Mouse (Mus musculus): ENCODE data around the gene Mageh1.
"Not testable (repeated sequence)": the region's sequence is repeated elsewhere in the genome, so short reads cannot be mapped to it uniquely, and the experiment has no call there.

The Mageh1 gene

DNA sequence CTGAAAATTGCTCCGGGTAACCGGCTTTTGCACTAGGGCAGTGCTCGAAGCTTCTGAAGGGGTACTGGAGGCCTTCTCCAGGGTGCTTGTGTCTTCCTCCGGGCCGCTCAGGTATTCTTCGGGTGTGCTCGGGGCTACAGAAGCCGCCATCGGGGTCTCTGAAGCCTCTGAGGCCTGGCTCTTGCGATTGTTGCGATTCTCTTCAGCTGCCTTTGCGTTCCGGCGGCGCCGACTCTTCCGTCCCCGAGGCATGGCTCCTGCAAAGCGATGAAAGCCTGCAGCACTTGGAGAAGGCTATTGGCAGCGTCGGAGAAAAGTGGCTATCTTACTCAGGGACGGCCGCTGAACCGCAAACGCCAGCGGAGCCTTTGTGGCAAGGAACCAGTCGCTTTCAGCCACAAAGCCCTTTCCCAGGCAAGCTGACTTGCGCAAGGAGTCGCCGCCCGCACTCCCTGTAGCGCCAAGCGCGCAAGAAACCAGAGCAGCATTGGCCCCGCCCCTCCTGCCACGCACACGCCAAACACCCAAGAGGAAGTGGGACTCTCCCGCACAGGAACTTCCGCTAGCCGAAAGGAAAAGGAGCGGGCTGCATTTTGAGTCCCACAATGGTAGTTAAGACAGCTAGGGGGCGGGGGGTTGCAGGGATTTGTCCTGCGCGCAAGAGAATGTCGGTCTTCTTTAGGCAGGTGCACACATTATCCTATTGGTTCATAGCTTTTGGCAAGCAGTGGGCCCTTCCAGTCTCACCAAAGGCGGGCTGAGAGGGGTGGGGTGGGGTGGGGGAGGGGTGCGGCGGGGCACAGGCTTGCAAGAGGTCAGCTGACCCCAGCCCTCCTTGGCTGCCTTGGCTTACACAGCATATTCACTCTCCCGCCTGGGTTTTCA lies at the start of gene Mageh1:
Gene Mageh1 (minus strand): TSS at position 489 of the 885 bp plus-strand sequence.
- DNase-seq (ENCODE audit: low read depth, low spot score), result peak; percentile 96

DNA sequence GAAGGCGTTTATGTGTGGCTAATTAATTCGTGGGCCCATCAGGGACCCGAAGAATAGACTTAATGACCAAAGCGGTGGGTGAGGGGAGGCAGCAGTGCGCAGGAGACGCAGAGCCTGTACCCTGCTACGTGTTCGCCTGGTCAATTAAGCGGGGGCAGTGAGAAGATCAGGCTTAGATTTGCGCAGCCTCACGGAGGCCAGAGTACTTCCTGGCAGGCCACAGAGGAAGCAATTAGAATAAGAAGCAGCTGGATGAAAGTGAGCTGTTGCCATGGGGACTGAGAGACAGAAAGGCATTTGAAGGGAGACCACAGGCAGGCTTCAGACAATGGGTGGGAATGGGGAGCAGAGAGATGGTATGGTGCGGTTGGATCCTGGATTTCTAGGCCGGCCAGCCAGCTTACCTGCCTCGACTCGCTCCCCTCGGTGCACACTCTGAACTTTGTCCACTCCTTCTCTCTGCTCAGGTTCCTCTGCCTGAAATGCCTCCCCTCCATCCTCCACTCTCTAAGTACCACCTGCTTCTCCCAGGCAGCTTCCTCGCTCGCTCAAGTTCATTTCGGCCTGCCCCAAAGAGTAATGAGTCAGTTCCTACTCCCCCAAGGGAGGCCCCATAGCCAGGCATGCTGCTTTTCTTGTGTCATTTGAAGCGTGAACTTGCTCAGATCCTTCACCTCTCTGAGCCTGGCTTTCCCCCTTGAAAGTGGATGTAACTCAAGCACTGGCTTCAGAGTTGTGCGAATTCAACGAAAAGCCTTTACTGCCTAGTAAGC lies 783 bp upstream of the Mageh1 start:
- DNase-seq (ENCODE audit: low read depth, low spot score), result not testable (repeated sequence)

DNA sequence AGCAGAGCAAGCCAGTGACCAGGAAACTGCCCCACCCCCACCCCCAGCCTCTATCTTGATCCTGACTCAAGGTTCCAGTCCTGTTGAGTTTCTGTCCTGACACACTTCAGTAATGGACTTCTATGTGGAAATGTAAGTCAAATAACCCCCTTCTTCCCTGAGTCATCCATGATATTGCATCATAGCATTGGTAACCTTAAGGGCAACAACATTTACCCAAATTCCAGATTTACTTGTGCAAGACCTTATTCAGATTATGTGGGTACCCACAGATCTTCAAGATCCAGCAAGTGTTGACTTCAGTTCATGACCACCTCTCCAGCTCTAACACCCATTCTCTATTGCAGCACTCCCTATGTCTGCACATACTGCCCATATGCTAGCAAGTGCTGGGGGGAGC lies 5.8 kb downstream of the Mageh1 start:
- not testable (repeated sequence) for DNase-seq (ENCODE audit: low read depth, low spot score)

DNA sequence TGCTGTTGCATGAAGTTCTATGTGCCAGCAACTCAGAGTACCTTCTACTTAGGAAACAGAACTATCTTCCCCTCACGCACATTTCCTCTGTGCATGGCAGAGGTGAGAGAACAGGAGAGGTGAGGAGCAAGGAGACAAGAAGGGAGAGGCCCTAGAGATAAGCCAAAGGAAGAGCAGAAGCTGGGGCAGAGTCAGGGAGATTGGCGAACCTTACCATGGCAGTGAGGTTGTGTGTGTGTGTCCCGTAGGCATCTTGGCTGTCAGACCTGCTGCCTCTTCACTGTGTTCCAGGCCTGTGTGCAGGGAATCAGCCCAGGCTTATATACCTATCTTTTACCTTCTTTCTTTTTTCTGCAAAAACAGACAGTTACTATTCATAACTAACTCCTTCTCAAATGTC lies 11.7 kb downstream of the Mageh1 start:
- not testable (repeated sequence) for DNase-seq (ENCODE audit: low read depth, low spot score)

DNA sequence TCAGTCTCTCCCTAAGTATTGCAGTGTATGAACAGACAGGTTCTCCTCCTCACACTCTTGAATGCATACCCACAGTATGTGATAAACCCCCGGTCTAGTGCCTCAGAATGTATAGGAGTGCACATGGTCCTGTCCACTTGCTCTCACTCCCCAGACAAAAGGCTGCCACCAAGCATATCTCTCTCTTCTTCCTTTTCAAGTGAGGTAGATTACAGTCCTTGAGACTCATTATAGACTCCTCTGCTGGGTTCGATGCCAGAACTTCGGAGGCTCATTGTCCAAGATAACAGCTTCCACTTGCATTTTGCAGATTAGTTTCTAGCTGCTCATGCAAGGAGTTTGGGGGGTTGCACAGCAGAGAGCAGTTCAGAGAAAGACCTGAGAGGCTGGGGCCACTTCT lies 12.1 kb downstream of the Mageh1 start:
- DNase-seq (ENCODE audit: low read depth, low spot score), result not testable (repeated sequence)

DNA sequence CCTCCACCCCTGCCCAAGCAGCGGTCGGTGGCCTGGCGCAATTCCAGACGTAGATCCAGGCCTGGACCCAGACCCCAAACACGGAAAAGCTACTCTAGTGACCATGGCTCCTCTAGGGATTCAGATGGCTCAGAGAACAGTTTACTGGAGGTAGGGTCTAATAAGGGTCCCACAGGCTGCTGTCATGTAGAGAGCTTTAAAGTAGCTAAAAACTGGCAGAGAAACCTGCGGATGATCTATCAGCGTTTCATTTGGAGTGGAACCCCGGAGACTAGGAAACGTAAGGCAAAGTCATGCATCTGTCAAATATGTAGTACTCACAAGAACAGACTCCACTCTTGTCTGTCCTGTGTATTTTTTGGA lies 29.7 kb downstream of the Mageh1 start:
- no peak for DNase-seq (ENCODE audit: low read depth, low spot score)

DNA sequence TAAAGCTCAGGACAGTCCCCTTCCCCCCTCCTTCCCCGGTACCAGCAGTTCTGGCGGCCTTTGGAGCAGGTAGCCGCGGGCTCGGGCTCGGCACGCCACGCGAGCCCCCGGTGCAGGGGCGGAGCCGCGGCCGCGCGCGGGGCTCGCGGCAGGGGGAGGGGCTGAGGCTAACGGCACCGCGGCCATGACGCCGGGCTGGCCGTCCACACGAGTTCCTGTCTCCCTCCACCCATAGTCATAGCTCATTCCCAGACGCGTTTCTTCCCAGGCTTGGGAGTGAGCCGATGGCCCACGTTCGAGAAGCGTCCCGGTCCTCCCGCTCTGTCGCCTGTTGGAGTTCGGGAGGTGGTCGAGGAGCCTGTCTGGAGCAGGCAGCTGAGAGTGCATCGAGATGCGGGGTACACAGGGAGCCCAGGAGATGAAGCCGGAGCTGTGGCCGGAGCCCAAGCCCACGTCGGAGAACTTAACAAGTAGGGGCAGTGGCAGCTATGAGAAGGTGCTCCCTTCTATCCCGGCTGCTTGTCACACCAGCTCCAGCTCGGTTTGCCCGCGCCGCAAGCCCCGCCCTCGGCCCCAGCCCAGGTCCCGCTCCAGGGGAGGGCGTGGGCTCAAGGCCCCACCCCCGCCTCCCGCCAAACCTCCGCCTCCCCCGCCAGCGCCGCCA lies 30.2 kb downstream of the Mageh1 start:
- DNase-seq (ENCODE audit: low read depth, low spot score), result peak; percentile 71

DNA sequence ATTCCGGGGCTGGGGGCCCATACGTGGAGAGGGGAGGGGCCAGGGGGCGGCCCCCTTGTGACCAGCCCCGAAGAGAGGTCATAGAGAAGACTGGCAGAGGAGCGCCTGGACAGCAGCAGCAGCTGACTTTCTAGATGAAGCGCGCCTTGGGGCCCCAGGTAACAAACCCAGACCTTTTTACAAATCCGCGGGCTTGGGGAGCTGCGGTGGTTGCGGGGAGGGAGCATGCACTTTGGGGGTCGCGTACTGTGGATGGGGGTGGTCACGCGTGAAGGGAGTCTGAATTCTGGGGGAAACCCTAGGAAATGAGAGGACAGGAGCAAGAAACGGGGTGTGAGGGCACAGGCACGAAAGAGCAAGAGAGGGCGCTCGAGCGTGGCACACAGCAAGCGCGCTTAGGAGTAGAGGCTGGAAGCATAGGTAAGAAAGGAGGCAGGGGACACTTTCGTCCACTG lies 31.0 kb downstream of the Mageh1 start, which contains the start of gene Usp51:
Gene Usp51 (plus strand): TSS at position 83 of the 455 bp plus-strand sequence.
- peak; percentile 50 for DNase-seq (ENCODE audit: low read depth, low spot score)

DNA sequence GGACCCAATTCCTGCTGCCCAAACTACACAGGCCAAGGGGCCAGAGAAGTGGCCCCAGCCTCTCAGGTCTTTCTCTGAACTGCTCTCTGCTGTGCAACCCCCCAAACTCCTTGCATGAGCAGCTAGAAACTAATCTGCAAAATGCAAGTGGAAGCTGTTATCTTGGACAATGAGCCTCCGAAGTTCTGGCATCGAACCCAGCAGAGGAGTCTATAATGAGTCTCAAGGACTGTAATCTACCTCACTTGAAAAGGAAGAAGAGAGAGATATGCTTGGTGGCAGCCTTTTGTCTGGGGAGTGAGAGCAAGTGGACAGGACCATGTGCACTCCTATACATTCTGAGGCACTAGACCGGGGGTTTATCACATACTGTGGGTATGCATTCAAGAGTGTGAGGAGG lies 41.3 kb downstream of the Mageh1 start:
- DNase-seq (ENCODE audit: low read depth, low spot score), result not testable (repeated sequence)

DNA sequence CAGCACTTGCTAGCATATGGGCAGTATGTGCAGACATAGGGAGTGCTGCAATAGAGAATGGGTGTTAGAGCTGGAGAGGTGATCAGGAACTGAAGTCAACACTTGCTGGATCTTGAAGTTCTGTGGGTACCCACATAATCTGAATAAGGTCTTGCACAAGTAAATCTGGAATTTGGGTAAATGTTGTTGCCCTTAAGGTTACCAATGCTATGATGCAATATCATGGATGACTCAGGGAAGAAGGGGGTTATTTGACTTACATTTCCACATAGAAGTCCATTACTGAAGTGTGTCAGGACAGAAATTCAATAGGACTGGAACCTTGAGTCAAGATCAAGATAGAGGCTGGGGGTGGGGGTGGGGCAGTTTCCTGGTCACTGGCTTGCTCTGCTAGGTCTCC lies 47.5 kb downstream of the Mageh1 start:
- not testable (repeated sequence) for DNase-seq (ENCODE audit: low read depth, low spot score)

Data from R1 (cell line).